Mouse (Mus musculus) stomach, postnatal 0 days (tissue): Measurements from ENCODE around the gene Slc5a10.

Experiments used
- CTCF ChIP-seq: IDR thresholded peaks from 2 replicates; pipeline ENCODE4 v1.5.1; 2016; ENCODE audit warnings: antibody characterized with exemption, low read depth, mild to moderate bottlenecking, moderate library complexity
- EP300 ChIP-seq: optimal IDR thresholded peaks from 2 replicates; pipeline ENCODE3; 2016; ENCODE audit warnings: antibody characterized with exemption

DNA sequence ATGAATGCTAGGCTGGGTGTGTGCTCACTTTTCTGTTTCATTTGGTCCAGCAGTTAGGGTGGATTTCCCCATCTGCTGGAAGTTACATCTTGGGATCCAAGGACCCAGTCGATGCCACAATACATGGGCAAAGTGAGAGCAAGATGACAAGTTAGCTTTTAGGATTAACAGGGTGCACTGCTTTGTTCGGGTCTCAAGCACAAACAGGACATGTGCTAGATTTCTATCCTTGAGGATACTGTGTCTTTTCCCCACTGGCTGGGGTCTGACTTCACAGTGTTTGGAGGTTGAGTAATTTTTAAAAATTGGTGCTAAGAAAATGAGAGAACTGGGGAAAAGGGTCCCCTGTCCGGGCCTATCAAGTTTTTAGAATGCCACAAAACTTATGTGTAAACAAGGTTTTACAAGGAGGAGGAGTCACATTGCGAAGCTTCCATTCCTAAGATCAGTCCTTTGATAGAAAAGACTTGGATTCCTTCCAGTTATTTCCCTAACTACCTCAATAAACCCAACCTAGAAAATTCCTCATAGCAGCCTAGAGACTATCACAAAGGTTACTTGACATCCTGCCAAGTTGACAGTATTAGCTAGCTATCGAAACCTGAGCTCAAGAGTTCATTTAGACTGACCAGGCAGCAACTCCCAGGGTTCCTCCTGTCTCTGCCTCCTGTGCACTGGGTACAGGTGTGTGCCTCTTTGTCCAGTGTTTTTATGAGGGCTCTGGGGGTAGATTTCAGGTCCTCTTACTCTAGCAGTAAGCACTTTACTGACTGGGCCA, 77.3 kb downstream of the Slc5a10 start:
- no peak for TF ChIP-seq CTCF
- no peak for TF ChIP-seq EP300
